Mouse (Mus musculus): ENCODE measurements around the gene Zbtb20. TPM values are rescaled to one million over a fixed set of nuclear protein-coding genes. Genes with fewer than 3 reads are reported as not detected.

The Zbtb20 gene
- polyA plus RNA-seq, 1 experiment from 2014 or later, result 6.6 TPM

GRCm38 (mm10) chr16:43386426-43386825, 510.7 kb downstream of the Zbtb20 start:
- H3K27me3 ChIP-seq (replicated peaks; ENCODE audit: control insufficient read depth, insufficient read depth, low read length), result no peaks in the 10 kb centered on the region
- H3K27ac ChIP-seq (ENCODE audit: low read depth, low read length), result no peak overlapping the region
- H3K9me3 ChIP-seq (ENCODE audit: control insufficient read depth, low read length), result no peaks in the 10 kb centered on the region
- ATAC-seq (replicated peaks; ENCODE audit: low FRiP score) (no peak), DNase-seq (ENCODE audit: low spot score) (no peak)
- WGBS, result 67% methylated on average over 5 of the region's 5 CpGs
- H3K4me2 ChIP-seq, result no peak overlapping the region
- H3K4me1 ChIP-seq (replicated peaks; ENCODE audit: control insufficient read depth, insufficient read depth, low read length), result no peaks in the 10 kb centered on the region
- no peaks in the 10 kb centered on the region for H3K36me3 ChIP-seq (ENCODE audit: control insufficient read depth, insufficient read depth, low read length)
- no peak overlapping the region for H3K9ac ChIP-seq (ENCODE audit: low read depth, low read length)
- no peak overlapping the region for H3K4me3 ChIP-seq (ENCODE audit: low read depth, low read length)

GRCm38 (mm10) chr16:43388389-43388788, 512.7 kb downstream of the Zbtb20 start:
- WGBS, result 90% methylated on average over 5 of the region's 5 CpGs
- ATAC-seq (replicated peaks; ENCODE audit: low FRiP score) (no peak), DNase-seq (ENCODE audit: low spot score) (no peak)
- Histone ChIP-seq H3K9ac (ENCODE audit: low read depth, low read length) (no peak overlapping the region), H3K27me3 (replicated peaks; ENCODE audit: control insufficient read depth, insufficient read depth, low read length) (no peaks in the 10 kb centered on the region), H3K4me2 (no peak overlapping the region), H3K27ac (ENCODE audit: low read depth, low read length) (no peak overlapping the region), H3K4me3 (ENCODE audit: low read depth, low read length) (no peak overlapping the region), H3K36me3 (ENCODE audit: control insufficient read depth, insufficient read depth, low read length) (no peaks in the 10 kb centered on the region), H3K9me3 (ENCODE audit: control insufficient read depth, low read length) (no peaks in the 10 kb centered on the region), H3K4me1 (replicated peaks; ENCODE audit: control insufficient read depth, insufficient read depth, low read length) (no peaks in the 10 kb centered on the region)

- no peaks in the 10 kb centered on the region for H3K9me3 ChIP-seq (ENCODE audit: control insufficient read depth, low read length)
- no peaks in the 10 kb centered on the region for H3K27me3 ChIP-seq (replicated peaks; ENCODE audit: control insufficient read depth, insufficient read depth, low read length)
- 85% methylated on average over 4 of the region's 4 CpGs for WGBS
- no peak overlapping the region for H3K9ac ChIP-seq (ENCODE audit: low read depth, low read length)
- no peak overlapping the region for H3K27ac ChIP-seq (ENCODE audit: low read depth, low read length)
- no peak overlapping the region for H3K4me2 ChIP-seq
- DNase-seq (ENCODE audit: low spot score), result no peak
- no peaks in the 10 kb centered on the region for H3K36me3 ChIP-seq (ENCODE audit: control insufficient read depth, insufficient read depth, low read length)
- ATAC-seq (replicated peaks; ENCODE audit: low FRiP score), result no peak
- H3K4me3 ChIP-seq (ENCODE audit: low read depth, low read length), result no peak overlapping the region
- no peaks in the 10 kb centered on the region for H3K4me1 ChIP-seq (replicated peaks; ENCODE audit: control insufficient read depth, insufficient read depth, low read length)
Observed at GRCm38 (mm10) chr16:43390387-43390786, 514.7 kb downstream of the Zbtb20 start.

- Histone ChIP-seq H3K27ac (ENCODE audit: low read depth, low read length) (no peak overlapping the region), H3K27me3 (replicated peaks; ENCODE audit: control insufficient read depth, insufficient read depth, low read length) (no peaks in the 10 kb centered on the region), H3K4me3 (ENCODE audit: low read depth, low read length) (no peak overlapping the region), H3K9me3 (ENCODE audit: control insufficient read depth, low read length) (no peaks in the 10 kb centered on the region), H3K36me3 (ENCODE audit: control insufficient read depth, insufficient read depth, low read length) (no peaks in the 10 kb centered on the region), H3K4me2 (no peak overlapping the region), H3K4me1 (replicated peaks; ENCODE audit: control insufficient read depth, insufficient read depth, low read length) (no peaks in the 10 kb centered on the region), H3K9ac (ENCODE audit: low read depth, low read length) (no peak overlapping the region)
- WGBS, result 79% methylated on average over 4 of the region's 4 CpGs
- DNase-seq (ENCODE audit: low spot score), result no peak
- ATAC-seq (replicated peaks; ENCODE audit: low FRiP score), result no peak
Observed at GRCm38 (mm10) chr16:43393382-43393781, 517.7 kb downstream of the Zbtb20 start.

GRCm38 (mm10) chr16:43394013-43394568, 518.4 kb downstream of the Zbtb20 start:
- DNase-seq (ENCODE audit: low spot score), result no peak
- no peak overlapping the region for H3K4me3 ChIP-seq (ENCODE audit: low read depth, low read length)
- 69% methylated on average over 9 of the region's 9 CpGs for WGBS
- no peak for ATAC-seq (replicated peaks; ENCODE audit: low FRiP score)
- no peaks in the 10 kb centered on the region for H3K9me3 ChIP-seq (ENCODE audit: control insufficient read depth, low read length)
- H3K36me3 ChIP-seq (ENCODE audit: control insufficient read depth, insufficient read depth, low read length), result no peaks in the 10 kb centered on the region
- no peak overlapping the region for H3K4me2 ChIP-seq
- no peak overlapping the region for H3K27ac ChIP-seq (ENCODE audit: low read depth, low read length)
- no peaks in the 10 kb centered on the region for H3K27me3 ChIP-seq (replicated peaks; ENCODE audit: control insufficient read depth, insufficient read depth, low read length)
- no peaks in the 10 kb centered on the region for H3K4me1 ChIP-seq (replicated peaks; ENCODE audit: control insufficient read depth, insufficient read depth, low read length)
- H3K9ac ChIP-seq (ENCODE audit: low read depth, low read length), result no peak overlapping the region

GRCm38 (mm10) chr16:43394760-43395159, 519.1 kb downstream of the Zbtb20 start:
- no peak for DNase-seq (ENCODE audit: low spot score)
- no peaks in the 10 kb centered on the region for H3K9me3 ChIP-seq (ENCODE audit: control insufficient read depth, low read length)
- H3K4me2 ChIP-seq, result no peak overlapping the region
- no peaks in the 10 kb centered on the region for H3K36me3 ChIP-seq (ENCODE audit: control insufficient read depth, insufficient read depth, low read length)
- H3K4me3 ChIP-seq (ENCODE audit: low read depth, low read length), result no peak overlapping the region
- 83% methylated on average over 2 of the region's 2 CpGs for WGBS
- ATAC-seq (replicated peaks; ENCODE audit: low FRiP score), result no peak
- H3K4me1 ChIP-seq (replicated peaks; ENCODE audit: control insufficient read depth, insufficient read depth, low read length), result no peaks in the 10 kb centered on the region
- no peak overlapping the region for H3K27ac ChIP-seq (ENCODE audit: low read depth, low read length)
- no peak overlapping the region for H3K9ac ChIP-seq (ENCODE audit: low read depth, low read length)
- no peaks in the 10 kb centered on the region for H3K27me3 ChIP-seq (replicated peaks; ENCODE audit: control insufficient read depth, insufficient read depth, low read length)

- H3K4me3 ChIP-seq (ENCODE audit: low read depth, low read length), result no peak overlapping the region
- no peak overlapping the region for H3K27ac ChIP-seq (ENCODE audit: low read depth, low read length)
- H3K9me3 ChIP-seq (ENCODE audit: control insufficient read depth, low read length), result no peaks in the 10 kb centered on the region
- no peak overlapping the region for H3K4me2 ChIP-seq
- H3K9ac ChIP-seq (ENCODE audit: low read depth, low read length), result no peak overlapping the region
- WGBS, result 84% methylated on average over 11 of the region's 11 CpGs
- ATAC-seq (replicated peaks; ENCODE audit: low FRiP score) (no peak), DNase-seq (ENCODE audit: low spot score) (no peak)
- no peaks in the 10 kb centered on the region for H3K36me3 ChIP-seq (ENCODE audit: control insufficient read depth, insufficient read depth, low read length)
- no peaks in the 10 kb centered on the region for H3K27me3 ChIP-seq (replicated peaks; ENCODE audit: control insufficient read depth, insufficient read depth, low read length)
- H3K4me1 ChIP-seq (replicated peaks; ENCODE audit: control insufficient read depth, insufficient read depth, low read length), result no peaks in the 10 kb centered on the region
Observed at GRCm38 (mm10) chr16:43396849-43397628, 521.4 kb downstream of the Zbtb20 start.

- no peaks in the 10 kb centered on the region for H3K36me3 ChIP-seq (ENCODE audit: control insufficient read depth, insufficient read depth, low read length)
- no peak overlapping the region for H3K9ac ChIP-seq (ENCODE audit: low read depth, low read length)
- no peaks in the 10 kb centered on the region for H3K27me3 ChIP-seq (replicated peaks; ENCODE audit: control insufficient read depth, insufficient read depth, low read length)
- no peak overlapping the region for H3K4me3 ChIP-seq (ENCODE audit: low read depth, low read length)
- ATAC-seq (replicated peaks; ENCODE audit: low FRiP score), result no peak
- H3K27ac ChIP-seq (ENCODE audit: low read depth, low read length), result no peak overlapping the region
- no peaks in the 10 kb centered on the region for H3K4me1 ChIP-seq (replicated peaks; ENCODE audit: control insufficient read depth, insufficient read depth, low read length)
- H3K9me3 ChIP-seq (ENCODE audit: control insufficient read depth, low read length), result no peaks in the 10 kb centered on the region
- WGBS, result 77% methylated on average over 3 of the region's 3 CpGs
- no peak for DNase-seq (ENCODE audit: low spot score)
- H3K4me2 ChIP-seq, result no peak overlapping the region
Observed at GRCm38 (mm10) chr16:43397629-43398323, 522.1 kb downstream of the Zbtb20 start.

All from liver, embryonic 11.5 days (tissue).